Mouse (Mus musculus): ENCODE results near the gene Stk32c. TPM values are rescaled to one million over a fixed set of nuclear protein-coding genes. Genes with fewer than 3 reads are reported as not detected.

Stk32c gene
- total and polyA plus RNA-seq, 3 experiments = 0.21 TPM; not detected in 2

- H3K79me2 ChIP-seq (ENCODE audit: control insufficient read depth, insufficient read depth, low read length, poor library complexity) = no peaks in the 10 kb centered on the region
- H3K4me1 ChIP-seq (ENCODE audit: control insufficient read depth in 1 of 2, insufficient read depth in 2 of 2, low read length in 2 of 2) = no peaks in the 10 kb centered on the region
- H3K27me3 ChIP-seq (ENCODE audit: control insufficient read depth in 1 of 2, insufficient read depth in 2 of 2, low read length in 2 of 2) = no peaks in the 10 kb centered on the region
- no peaks in the 10 kb centered on the region for H3K36me3 ChIP-seq (ENCODE audit: control insufficient read depth in 1 of 2, insufficient read depth in 2 of 2, low read length in 2 of 2)
- TF ChIP-seq USF1 (IDR thresholded peaks at IDR 0.05; ENCODE audit: low read depth, low read length) (no peak), CHD1 (IDR thresholded peaks at IDR 0.05; ENCODE audit: low read depth, low read length) (no peak), TBP (IDR thresholded peaks at IDR 0.05; ENCODE audit: low read depth, low read length) (no peak), MAX (IDR thresholded peaks at IDR 0.05; ENCODE audit: low read length) (no peak), E2F4 (IDR thresholded peaks at IDR 0.05; ENCODE audit: borderline replicate concordance, low read depth, low read length) (no peak), POLR2AphosphoS2 (IDR thresholded peaks at IDR 0.05; ENCODE audit: low read length) (no peak), USF2 (IDR thresholded peaks at IDR 0.05; ENCODE audit: borderline replicate concordance in 1 of 2, insufficient read depth in 1 of 2, low read depth in 1 of 2, low read length in 2 of 2) (no peak), JUND (IDR thresholded peaks at IDR 0.05; ENCODE audit: low read depth, low read length) (no peak), RCOR1 (IDR thresholded peaks at IDR 0.05; ENCODE audit: low read depth, low read length) (no peak), SIN3A (IDR thresholded peaks at IDR 0.05; ENCODE audit: low read length) (no peak), EP300 (IDR thresholded peaks at IDR 0.05; ENCODE audit: low read depth in 1 of 2, low read length in 2 of 2) (no peak)
- no peak overlapping the region for H3K9ac ChIP-seq (ENCODE audit: control insufficient read depth, low read depth, low read length, poor library complexity, severe bottlenecking)
- DNase-seq (ENCODE audit: low read depth, low spot score) = no peak
- no peak overlapping the region for H3K4me3 ChIP-seq (ENCODE audit: control insufficient read depth in 1 of 2, insufficient read depth in 1 of 2, low read depth in 2 of 2, low read length in 2 of 2)
- no peaks in the 10 kb centered on the region for H3K9me3 ChIP-seq (replicated peaks; ENCODE audit: insufficient read depth, low read length)
- H3K27ac ChIP-seq (ENCODE audit: control insufficient read depth, low read depth, low read length) = no peak overlapping the region
These were observed 44.0 kb downstream of the Stk32c start for GRCm38 (mm10) chr7:139169143-139169542.

- Histone ChIP-seq H3K9ac (ENCODE audit: control insufficient read depth, low read depth, low read length, poor library complexity, severe bottlenecking) (no peak overlapping the region), H3K36me3 (ENCODE audit: control insufficient read depth in 1 of 2, insufficient read depth in 2 of 2, low read length in 2 of 2) (no peaks in the 10 kb centered on the region), H3K4me3 (ENCODE audit: control insufficient read depth in 1 of 2, insufficient read depth in 1 of 2, low read depth in 2 of 2, low read length in 2 of 2) (no peak overlapping the region), H3K27me3 (ENCODE audit: control insufficient read depth in 1 of 2, insufficient read depth in 2 of 2, low read length in 2 of 2) (no peaks in the 10 kb centered on the region), H3K4me1 (ENCODE audit: control insufficient read depth in 1 of 2, insufficient read depth in 2 of 2, low read length in 2 of 2) (no peaks in the 10 kb centered on the region), H3K27ac (ENCODE audit: control insufficient read depth, low read depth, low read length) (no peak overlapping the region), H3K79me2 (ENCODE audit: control insufficient read depth, insufficient read depth, low read length, poor library complexity) (no peaks in the 10 kb centered on the region), H3K9me3 (replicated peaks; ENCODE audit: insufficient read depth, low read length) (no peaks in the 10 kb centered on the region)
- TF ChIP-seq CHD1 (IDR thresholded peaks at IDR 0.05; ENCODE audit: low read depth, low read length) (no peak), ETS1 (IDR thresholded peaks at IDR 0.05; ENCODE audit: low read depth, low read length) (no peak), MAZ (IDR thresholded peaks at IDR 0.05; ENCODE audit: low read depth, low read length) (no peak), USF2 (IDR thresholded peaks at IDR 0.05; ENCODE audit: borderline replicate concordance in 1 of 2, insufficient read depth in 1 of 2, low read depth in 1 of 2, low read length in 2 of 2) (no peak), ZMIZ1 (IDR thresholded peaks at IDR 0.05; ENCODE audit: low read depth, low read length) (no peak), NRF1 (IDR thresholded peaks at IDR 0.05; ENCODE audit: insufficient read depth, low read depth, low read length, poor library complexity, severe bottlenecking) (no peak)
- DNase-seq (ENCODE audit: low read depth, low spot score) = no peak
These were observed 48.7 kb downstream of the Stk32c start for GRCm38 (mm10) chr7:139164410-139164809.

Data from MEL (cell line).